Mouse (Mus musculus) hindbrain, embryonic 12.5 days (tissue): Measurements from ENCODE around the gene Hibch. TPM values are rescaled to one million over a fixed set of nuclear protein-coding genes. Genes with fewer than 3 reads are reported as not detected.

Experiments used
- ATAC-seq: fragments of 200-750 bp; cut with Nextera tagmentation; 2 replicates; pipeline ENCODE4 v1.8.0; 2017; ENCODE audit warnings: moderate TSS enrichment; ENCODE audit not compliant: low FRiP score
- H3K27ac ChIP-seq: fragments of 300-500 bp; sonication (generic); 2 replicates; pipeline ENCODE4 v1.5.1; 2016; ENCODE audit warnings: mild to moderate bottlenecking
- H3K27me3 ChIP-seq: fragments of 300-500 bp; sonication (generic); 2 replicates; pipeline ENCODE4 v1.6.1; 2016; ENCODE audit warnings: mild to moderate bottlenecking
- H3K36me3 ChIP-seq: fragments of 300-500 bp; sonication (generic); 2 replicates; pipeline ENCODE4 v1.6.1; 2016; ENCODE audit warnings: mild to moderate bottlenecking
- H3K4me1 ChIP-seq: fragments of 300-500 bp; sonication (generic); 2 replicates; pipeline ENCODE4 v1.6.1; 2016
- H3K4me2 ChIP-seq: fragments of 300-500 bp; sonication (generic); replicated peaks from 2 replicates; pipeline ENCODE4 v1.6.1; 2016; ENCODE audit warnings: mild to moderate bottlenecking
- H3K4me3 ChIP-seq: fragments of 300-500 bp; sonication (generic); 2 replicates; pipeline ENCODE4 v1.5.1; 2016; ENCODE audit warnings: mild to moderate bottlenecking
- H3K9ac ChIP-seq: fragments of 300-500 bp; sonication (generic); 2 replicates; pipeline ENCODE4 v1.6.1; 2016; ENCODE audit warnings: mild to moderate bottlenecking, moderate library complexity
- H3K9me3 ChIP-seq: fragments of 300-500 bp; sonication (generic); replicated peaks from 2 replicates; pipeline ENCODE4 v1.6.1; 2016; ENCODE audit warnings: mild to moderate bottlenecking
- WGBS: fragments of 180-500 bp; shearing (Covaris S2); methylation state at CpG from one replicate; pipeline ENCODE4 v1.1.7; 2016; 5-methylcytosine and 5-hydroxymethylcytosine counted together
- polyA plus RNA-seq: library from polyadenylated mRNA; unstranded; fragments of >200 nt; fragmentation: Nextera tagmentation; extraction: Ambion mirVana; gene quantifications from 2 replicates; pipeline ENCODE4 v1.2.1, GENCODE M21; 2016

Gene Hibch
- polyA plus RNA-seq, 1 experiment from 2014 or later, result 32.0 TPM

DNA sequence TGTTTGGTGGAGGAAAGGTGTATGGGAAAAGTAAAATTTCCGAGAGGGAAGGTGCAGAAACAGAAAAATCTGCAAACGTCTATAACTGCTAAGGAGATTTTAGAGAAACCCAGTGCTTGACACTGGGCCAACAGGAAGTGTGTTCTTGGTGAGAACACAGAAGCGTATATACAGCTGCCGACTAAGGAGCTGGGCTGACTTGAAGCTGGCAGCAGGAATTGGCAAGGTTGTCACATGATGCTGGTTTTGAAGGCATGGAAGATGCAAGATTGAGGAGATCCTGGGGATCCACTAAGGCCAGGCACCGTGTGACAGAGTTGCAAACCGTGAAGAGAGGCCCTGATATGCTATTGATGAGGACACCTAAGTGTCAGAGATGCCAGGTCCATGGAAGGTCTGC lies 115.5 kb downstream of the Hibch start:
- ATAC-seq, result no peak
- H3K27me3 ChIP-seq, result no peaks in the 10 kb centered on the region
- H3K9me3 ChIP-seq, result no peaks in the 10 kb centered on the region
- H3K9ac ChIP-seq, result no peak overlapping the region
- H3K4me1 ChIP-seq, result no peaks in the 10 kb centered on the region
- 81% methylated on average over 6 of the region's 6 CpGs for WGBS
- no peaks in the 10 kb centered on the region for H3K36me3 ChIP-seq
- no peak overlapping the region for H3K27ac ChIP-seq
- H3K4me3 ChIP-seq, result no peak overlapping the region
- H3K4me2 ChIP-seq, result no peak overlapping the region

- 86% methylated on average over 2 of the region's 2 CpGs for WGBS
- H3K27me3 ChIP-seq, result no peaks in the 10 kb centered on the region
- H3K4me2 ChIP-seq, result no peak overlapping the region
- no peaks in the 10 kb centered on the region for H3K36me3 ChIP-seq
- no peak for ATAC-seq
- no peak overlapping the region for H3K9ac ChIP-seq
- H3K27ac ChIP-seq, result no peak overlapping the region
- H3K4me1 ChIP-seq, result peaks cover 6% of the 10 kb centered on the region
- no peaks in the 10 kb centered on the region for H3K9me3 ChIP-seq
- H3K4me3 ChIP-seq, result no peak overlapping the region
These were observed 118.4 kb downstream of the Hibch start for GRCm38 (mm10) chr1:52963097-52963496.

DNA sequence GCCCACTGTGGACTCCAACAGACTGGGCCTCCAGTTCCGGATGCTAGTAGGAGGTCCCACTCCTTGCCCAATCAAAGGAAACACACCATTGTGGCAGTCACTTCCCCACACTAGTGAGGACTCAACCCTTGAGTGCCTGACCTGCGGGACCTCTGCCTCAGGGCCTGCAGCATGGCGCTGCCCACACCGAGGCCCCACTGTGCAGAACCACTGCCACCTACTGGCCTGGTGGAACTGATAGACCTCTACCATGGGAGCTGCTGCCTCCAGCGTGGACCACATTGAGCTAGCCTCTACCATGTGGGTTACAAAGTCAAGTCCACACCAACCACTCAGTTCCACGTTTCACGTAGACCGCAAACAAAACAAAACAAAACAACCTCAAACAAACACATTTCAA lies 119.9 kb downstream of the Hibch start:
- WGBS, result 79% methylated on average over 8 of the region's 8 CpGs
- Histone ChIP-seq H3K4me2 (no peak overlapping the region), H3K27ac (no peak overlapping the region), H3K4me1 (peaks cover 6% of the 10 kb centered on the region), H3K27me3 (no peaks in the 10 kb centered on the region), H3K9ac (no peak overlapping the region), H3K36me3 (no peaks in the 10 kb centered on the region), H3K4me3 (no peak overlapping the region), H3K9me3 (no peaks in the 10 kb centered on the region)
- ATAC-seq, result no peak

Other genes starting within 250 kb of the Hibch start
- 10.7 and 12.0 TPM in 2 replicates for gene Nemp2, start 214.2 kb upstream of the Hibch start, polyA plus RNA-seq
- gene Mfsd6, start 117.5 kb upstream of the Hibch start, polyA plus RNA-seq, result 6.8 and 7.8 TPM in 2 replicates
- 15.7 and 21.0 TPM in 2 replicates for gene Inpp1, start 27.2 kb upstream of the Hibch start, polyA plus RNA-seq
- 5.0 and 6.1 TPM in 2 replicates for gene 1700019D03Rik, start 175.2 kb downstream of the Hibch start, polyA plus RNA-seq
- gene Mstn, start 216.7 kb downstream of the Hibch start, polyA plus RNA-seq, result 0.72 and 2.9 TPM in 2 replicates